Mouse (Mus musculus) G1E (cell line): ENCODE data around the gene D930048N14Rik. TPM values are rescaled to one million over a fixed set of nuclear protein-coding genes. Genes with fewer than 3 reads are reported as not detected.
"Not testable (repeated sequence)": the region's sequence is repeated elsewhere in the genome, so short reads cannot be mapped to it uniquely, and the experiment has no call there.

Experiments used
- ATAC-seq: 2 replicates; pipeline ENCODE4 v1.8.0; 2016; ENCODE audit warnings: mild to moderate bottlenecking; ENCODE audit not compliant: insufficient number of reproducible peaks, poor library complexity, low FRiP score, severe bottlenecking; ENCODE audit errors: extremely low read depth
- DNase-seq: peaks from one replicate; pipeline ENCODE4 v3.0.0; 2012; ENCODE audit warnings: low spot score
- H3K27me3 ChIP-seq: 2 replicates; pipeline ENCODE4 v1.6.1; 2012; ENCODE audit warnings: mild to moderate bottlenecking, low read length, inconsistent platforms; ENCODE audit not compliant: insufficient read depth
- H3K36me3 ChIP-seq: replicated peaks from 2 replicates; pipeline ENCODE3; 2012; ENCODE audit warnings: mild to moderate bottlenecking, inconsistent platforms
- H3K4me1 ChIP-seq: 2 replicates; pipeline ENCODE4 v1.6.1; 2012; ENCODE audit warnings: low read depth, low read length, inconsistent platforms, mixed read lengths; ENCODE audit not compliant: insufficient read depth
- H3K4me3 ChIP-seq: 2 replicates; pipeline ENCODE4 v1.5.1; 2012; ENCODE audit warnings: low read depth, mild to moderate bottlenecking, inconsistent platforms, low read length, moderate library complexity, mixed read lengths
- H3K9me3 ChIP-seq: replicated peaks from 2 replicates; pipeline ENCODE4 v1.6.1; 2012; ENCODE audit warnings: inconsistent platforms
- CTCF ChIP-seq: IDR thresholded peaks from 2 replicates; pipeline ENCODE4 v1.5.1; 2012; ENCODE audit warnings: low read depth, low read length, inconsistent platforms, mixed read lengths
- GATA1 ChIP-seq: IDR thresholded peaks from 2 replicates; pipeline ENCODE4 v1.6.1; 2012; ENCODE audit warnings: borderline replicate concordance, low read length, inconsistent platforms, mixed read lengths
- GATA2 ChIP-seq: IDR thresholded peaks from 2 replicates; pipeline ENCODE4 v1.6.1; 2012; ENCODE audit warnings: low read depth, low read length, inconsistent platforms, borderline replicate concordance
- POLR2AphosphoS5 ChIP-seq: IDR thresholded peaks from 2 replicates; pipeline ENCODE4 v1.6.1; 2012; ENCODE audit warnings: low read depth, low read length, inconsistent platforms; ENCODE audit not compliant: insufficient replicate concordance
- TAL1 ChIP-seq: conservative IDR thresholded peaks from 2 replicates; pipeline ENCODE4 v1.6.1; 2012; ENCODE audit warnings: low read depth, low read length, inconsistent platforms, mixed read lengths
- polyA plus RNA-seq: library from polyadenylated mRNA; stranded (reverse); fragments of >175 nt; gene quantifications from 2 replicates; pipeline ENCODE4 v1.2.3, GENCODE M21; 2012
- total RNA-seq, 2 experiments: library from RNA; stranded (forward) in 1 of 2; stranded (reverse) in 1 of 2; fragments of 200-1000 nt in 1 of 2; fragments of >200 nt in 1 of 2; fragmentation: Nextera tagmentation in 1 of 2; gene quantifications; 2 replicates each; pipeline ENCODE4 v1.2.3; 2014 to 2017

Gene D930048N14Rik
- total and polyA plus RNA-seq, 3 experiments = 0.05 TPM; not detected in 2

- Histone ChIP-seq H3K36me3 (no peaks in the 10 kb centered on the region), H3K9me3 (peaks cover 9% of the 10 kb centered on the region), H3K4me1 (peaks cover 12% of the 10 kb centered on the region), H3K27me3 (peaks cover 78% of the 10 kb centered on the region), H3K4me3 (no peak overlapping the region)
- DNase-seq (no peak), ATAC-seq (no peak)
- TF ChIP-seq GATA1 = no peak
Measured at GRCm38 (mm10) chr11:51654891-51655290, 4.1 kb downstream of the D930048N14Rik start.

GRCm38 (mm10) chr11:51656798-51657521 is 6.2 kb downstream of the D930048N14Rik start:
- DNase-seq = no peak
- H3K36me3 ChIP-seq = no peaks in the 10 kb centered on the region
- H3K9me3 ChIP-seq = no peaks in the 10 kb centered on the region
- H3K27me3 ChIP-seq = peaks cover 76% of the 10 kb centered on the region
- peaks cover 4% of the 10 kb centered on the region; the same call in 1 of the 2 replicates for H3K4me1 ChIP-seq
- no peak for ATAC-seq
- no peak overlapping the region for H3K4me3 ChIP-seq
- TF ChIP-seq POLR2AphosphoS5 (no peak), GATA2 (no peak), GATA1 (no peak), CTCF (no peak), TAL1 (no peak)

GRCm38 (mm10) chr11:51658291-51658690 is 7.5 kb downstream of the D930048N14Rik start:
- H3K36me3 ChIP-seq = no peaks in the 10 kb centered on the region
- H3K4me3 ChIP-seq = no peak overlapping the region
- H3K27me3 ChIP-seq = peaks cover 74% of the 10 kb centered on the region
- ATAC-seq = no peak
- TF ChIP-seq CTCF (no peak), TAL1 (no peak), POLR2AphosphoS5 (no peak), GATA2 (no peak), GATA1 (no peak)
- DNase-seq = no peak
- no peaks in the 10 kb centered on the region for H3K9me3 ChIP-seq
- peaks cover 4% of the 10 kb centered on the region; the same call in 1 of the 2 replicates for H3K4me1 ChIP-seq

DNA sequence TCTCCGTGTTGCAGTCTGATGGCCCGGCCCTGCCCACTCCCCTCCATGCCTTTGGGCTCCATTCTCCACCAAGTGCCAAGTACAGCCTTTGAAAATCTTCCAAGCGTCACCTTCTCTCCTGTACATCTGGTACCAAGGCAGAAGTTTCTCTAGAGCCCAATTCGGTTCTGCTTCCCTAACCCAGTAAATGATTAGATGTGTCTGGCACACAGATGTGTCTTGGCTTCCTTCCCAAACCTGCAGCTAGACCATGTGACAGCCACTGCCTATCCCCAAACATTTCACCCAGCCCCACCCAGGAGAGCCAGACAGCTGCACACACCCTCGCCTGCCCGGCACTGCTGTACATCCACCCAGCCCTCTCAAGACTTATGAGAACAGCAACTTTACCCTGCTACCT is 8.0 kb downstream of the D930048N14Rik start:
- DNase-seq = no peak
- peaks cover 4% of the 10 kb centered on the region; the same call in 1 of the 2 replicates for H3K4me1 ChIP-seq
- H3K27me3 ChIP-seq = peaks cover 72% of the 10 kb centered on the region
- ATAC-seq = no peak
- TF ChIP-seq GATA2 (no peak), TAL1 (no peak), GATA1 (no peak), CTCF (no peak), POLR2AphosphoS5 (no peak)
- no peaks in the 10 kb centered on the region for H3K9me3 ChIP-seq
- H3K4me3 ChIP-seq = no peak overlapping the region
- no peaks in the 10 kb centered on the region for H3K36me3 ChIP-seq

- peaks cover 54% of the 10 kb centered on the region for H3K27me3 ChIP-seq
- no peak overlapping the region for H3K4me3 ChIP-seq
- H3K9me3 ChIP-seq = no peaks in the 10 kb centered on the region
- H3K4me1 ChIP-seq = no peaks in the 10 kb centered on the region
- TF ChIP-seq TAL1 = no peak
- no peak for TF ChIP-seq GATA2
- no peak for ATAC-seq
- DNase-seq = no peak
- H3K36me3 ChIP-seq = no peaks in the 10 kb centered on the region
Measured at GRCm38 (mm10) chr11:51661867-51662365, 11.2 kb downstream of the D930048N14Rik start.

DNA sequence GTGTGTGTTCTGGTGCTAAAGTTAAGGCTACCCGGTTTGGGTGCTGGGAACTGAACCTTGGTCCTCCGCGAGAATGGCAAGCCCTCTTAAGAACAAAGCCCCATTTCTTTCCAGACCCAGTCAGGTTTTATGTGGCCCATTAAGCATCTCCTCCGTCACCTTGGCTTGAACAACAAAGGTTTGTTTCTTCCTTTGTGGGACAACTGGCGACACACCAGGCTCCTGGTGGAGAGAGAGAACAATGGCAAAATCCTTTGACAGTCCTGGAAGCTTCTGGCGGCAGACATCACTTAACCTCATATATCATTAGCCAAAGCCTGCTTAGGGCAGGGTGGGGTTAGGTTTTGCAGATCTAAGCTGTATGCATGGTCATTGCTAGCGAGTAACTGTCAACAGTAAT is 11.9 kb downstream of the D930048N14Rik start:
- ATAC-seq (no peak), DNase-seq (no peak)
- Histone ChIP-seq H3K4me1 (no peaks in the 10 kb centered on the region), H3K4me3 (no peak overlapping the region), H3K9me3 (no peaks in the 10 kb centered on the region), H3K36me3 (no peaks in the 10 kb centered on the region), H3K27me3 (peaks cover 47% of the 10 kb centered on the region)
- TF ChIP-seq TAL1 = no peak
- no peak for TF ChIP-seq POLR2AphosphoS5
- TF ChIP-seq GATA2 = no peak

GRCm38 (mm10) chr11:51664747-51665146 is 14.0 kb downstream of the D930048N14Rik start:
- peaks cover 29% of the 10 kb centered on the region for H3K27me3 ChIP-seq
- not testable (repeated sequence) for ATAC-seq

More at GRCm38 (mm10) chr11:51664747-51665146, 14.0 kb downstream of the D930048N14Rik start:
- DNase-seq, H3K36me3 ChIP-seq, H3K4me3 ChIP-seq, H3K4me1 ChIP-seq, H3K9me3 ChIP-seq: not testable (repeated sequence)
